Comparison of ENCODE assay signal across 20 mouse cellular contexts in the genomic region with DNA sequence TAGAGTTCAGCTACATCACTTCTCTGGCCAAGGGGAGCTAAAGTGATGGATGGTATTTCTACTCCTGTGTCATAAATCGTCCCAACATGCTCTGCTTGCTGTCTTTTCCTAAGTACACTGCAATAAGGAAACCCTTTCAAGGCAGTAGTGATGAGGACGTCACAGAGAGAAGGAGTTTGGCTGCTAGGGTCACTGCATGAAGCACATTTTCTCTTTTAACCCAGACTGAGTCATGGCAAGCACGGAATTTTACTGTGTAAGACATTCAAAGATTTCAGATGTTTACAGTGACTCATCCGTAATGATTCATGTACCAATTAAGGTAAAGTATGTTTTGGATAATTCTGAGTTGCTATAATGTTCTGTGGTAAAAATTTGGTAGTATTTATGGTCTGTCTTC.
A peak's percentile ranks its signal among the peaks of the same experiment; 100 is the strongest.
DNase-seq lines count a peak whose midpoint lies in the region; ATAC-seq lines count a peak whose summit lies in the region.
"Had no signal": no experiment of that assay in that cellular context is flagged by ENCODE, and none has a peak within 500 bp of the region (broad histone marks: within the 10 kb centered on the region; RNA-seq: fewer than 3 reads in every experiment).

No protein-coding gene starts in this region.

- DNase-seq in adrenal gland, postnatal 14 days: peak; percentile 24
- DNase-seq in adrenal gland, adult 18-20 months (ENCODE audit: low spot score in 2 of 2): no peak
- DNase-seq in midbrain, embryonic 11.5 days (ENCODE audit: low spot score, missing footprints): peak; percentile 72
- DNase-seq in brain, adult 2 months (ENCODE audit: low read depth, low spot score): peak; percentile 48
- no peak for DNase-seq in hindbrain, embryonic 14.5 days (ENCODE audit: low spot score)
- DNase-seq in left cerebral cortex, adult 18-20 months (ENCODE audit: low spot score in 2 of 2): no peak
- DNase-seq: adrenal gland, postnatal 25 days; cerebellum, adult 11 months; cerebellum, adult 8-10 months; cerebellum, postnatal 14 days; gastrocnemius, postnatal 14 days; kidney, adult 2 months had no signal

- no peak overlapping the region for H3K4me2 ChIP-seq in midbrain, embryonic 11.5 days
- H3K4me2 ChIP-seq in midbrain, embryonic 16.5 days (ENCODE audit: low read length): no peak overlapping the region
- no peak overlapping the region for H3K4me2 ChIP-seq in hindbrain, embryonic 14.5 days (replicated peaks)
- H3K4me2 ChIP-seq: embryonic facial prominence, embryonic 13.5 days; forebrain, embryonic 15.5 days; heart, embryonic 12.5 days; hindbrain, embryonic 15.5 days had no signal

- no peak overlapping the region for H3K9ac ChIP-seq in midbrain, embryonic 11.5 days (ENCODE audit: low read length)
- no peak overlapping the region for H3K9ac ChIP-seq in midbrain, embryonic 16.5 days (ENCODE audit: low read depth, low read length)
- no peak overlapping the region for H3K9ac ChIP-seq in hindbrain, embryonic 14.5 days
- H3K9ac ChIP-seq: embryonic facial prominence, embryonic 13.5 days; forebrain, embryonic 15.5 days; heart, embryonic 12.5 days; hindbrain, embryonic 15.5 days had no signal

- H3K27me3 ChIP-seq in midbrain, embryonic 11.5 days (ENCODE audit: control insufficient read depth, insufficient read depth, low read length): no peaks in the 10 kb centered on the region
- H3K27me3 ChIP-seq in midbrain, embryonic 16.5 days (ENCODE audit: control insufficient read depth, insufficient read depth, low read depth, low read length): no peaks in the 10 kb centered on the region
- no peaks in the 10 kb centered on the region for H3K27me3 ChIP-seq in hindbrain, embryonic 14.5 days (ENCODE audit: control insufficient read depth, insufficient read depth, low read length)
- H3K27me3 ChIP-seq: embryonic facial prominence, embryonic 13.5 days; forebrain, embryonic 15.5 days; heart, embryonic 12.5 days; hindbrain, embryonic 15.5 days had no signal

- no peak for ATAC-seq in midbrain, embryonic 11.5 days (ENCODE audit: low FRiP score)
- ATAC-seq in midbrain, embryonic 16.5 days: no peak
- no peak for ATAC-seq in hindbrain, embryonic 14.5 days (ENCODE audit: low FRiP score)
- ATAC-seq: activated CD4-positive, CD25-positive, alpha-beta regulatory T cell, adult 4 months; forebrain, embryonic 15.5 days; intestine, embryonic 16.5 days had no signal

- WGBS in midbrain, embryonic 11.5 days: 82% methylated on average over 4 of the region's 4 CpGs
- 85% methylated on average over 4 of the region's 4 CpGs for WGBS in midbrain, embryonic 16.5 days
- 78% methylated on average over 4 of the region's 4 CpGs for WGBS in hindbrain, embryonic 14.5 days

- no peak overlapping the region for H3K27ac ChIP-seq in midbrain, embryonic 11.5 days (ENCODE audit: low read depth, low read length)
- H3K27ac ChIP-seq in midbrain, embryonic 16.5 days (ENCODE audit: low read length): no peak overlapping the region
- H3K27ac ChIP-seq in hindbrain, embryonic 14.5 days: no peak overlapping the region
- H3K27ac ChIP-seq: embryonic facial prominence, embryonic 13.5 days had no signal

- H3K4me3 ChIP-seq in midbrain, embryonic 11.5 days (ENCODE audit: low read depth, low read length): no peak overlapping the region
- no peak overlapping the region for H3K4me3 ChIP-seq in midbrain, embryonic 16.5 days (ENCODE audit: low read depth, low read length)
- no peak overlapping the region for H3K4me3 ChIP-seq in hindbrain, embryonic 14.5 days (replicated peaks; ENCODE audit: low read length)
- H3K4me3 ChIP-seq: embryonic facial prominence, embryonic 13.5 days; forebrain, embryonic 15.5 days; heart, embryonic 12.5 days; hindbrain, embryonic 10.5 days; hindbrain, embryonic 15.5 days had no signal

- H3K9me3 ChIP-seq in midbrain, embryonic 11.5 days (ENCODE audit: control insufficient read depth, low read length): no peaks in the 10 kb centered on the region
- no peaks in the 10 kb centered on the region for H3K9me3 ChIP-seq in midbrain, embryonic 16.5 days (replicated peaks; ENCODE audit: control insufficient read depth, low read length, poor library complexity, severe bottlenecking)
- H3K9me3 ChIP-seq in hindbrain, embryonic 14.5 days (ENCODE audit: control insufficient read depth, low read length): no peaks in the 10 kb centered on the region
- H3K9me3 ChIP-seq: embryonic facial prominence, embryonic 13.5 days; forebrain, embryonic 15.5 days; heart, embryonic 12.5 days; hindbrain, embryonic 10.5 days; hindbrain, embryonic 15.5 days had no signal

- peaks cover 9% of the 10 kb centered on the region for H3K4me1 ChIP-seq in midbrain, embryonic 11.5 days (ENCODE audit: control insufficient read depth, insufficient read depth, low read length)
- H3K4me1 ChIP-seq in midbrain, embryonic 16.5 days (ENCODE audit: control insufficient read depth, insufficient read depth, low read length): peaks cover 21% of the 10 kb centered on the region
- H3K4me1 ChIP-seq in hindbrain, embryonic 14.5 days (replicated peaks; ENCODE audit: control insufficient read depth, insufficient read depth, low read length): peaks cover 22% of the 10 kb centered on the region

- H3K36me3 ChIP-seq in midbrain, embryonic 11.5 days (ENCODE audit: control insufficient read depth, insufficient read depth, low read length): no peaks in the 10 kb centered on the region
- no peaks in the 10 kb centered on the region for H3K36me3 ChIP-seq in midbrain, embryonic 16.5 days (ENCODE audit: control insufficient read depth, insufficient read depth, low read length)
- no peaks in the 10 kb centered on the region for H3K36me3 ChIP-seq in hindbrain, embryonic 14.5 days (replicated peaks; ENCODE audit: control insufficient read depth, insufficient read depth)
- H3K36me3 ChIP-seq: embryonic facial prominence, embryonic 13.5 days; forebrain, embryonic 15.5 days; heart, embryonic 12.5 days; hindbrain, embryonic 10.5 days; hindbrain, embryonic 15.5 days had no signal

Comparison
In these comparisons a context has a peak if more than half of its experiments do, and no peak if none do; other contexts are left out.
1. DNase-seq: peak in adrenal gland, postnatal 14 days (single experiment), midbrain, embryonic 11.5 days (single experiment) and brain, adult 2 months (single experiment); none in adrenal gland, adult 18-20 months (0 of 2), hindbrain, embryonic 14.5 days (single experiment) and left cerebral cortex, adult 18-20 months (0 of 2).